Mouse (Mus musculus): ENCODE measurements around the gene E030018B13Rik. TPM values are rescaled to one million over a fixed set of nuclear protein-coding genes. Genes with fewer than 3 reads are reported as not detected.

Gene E030018B13Rik
- polyA plus RNA-seq, 1 experiment from 2014 or later = not detected

DNA sequence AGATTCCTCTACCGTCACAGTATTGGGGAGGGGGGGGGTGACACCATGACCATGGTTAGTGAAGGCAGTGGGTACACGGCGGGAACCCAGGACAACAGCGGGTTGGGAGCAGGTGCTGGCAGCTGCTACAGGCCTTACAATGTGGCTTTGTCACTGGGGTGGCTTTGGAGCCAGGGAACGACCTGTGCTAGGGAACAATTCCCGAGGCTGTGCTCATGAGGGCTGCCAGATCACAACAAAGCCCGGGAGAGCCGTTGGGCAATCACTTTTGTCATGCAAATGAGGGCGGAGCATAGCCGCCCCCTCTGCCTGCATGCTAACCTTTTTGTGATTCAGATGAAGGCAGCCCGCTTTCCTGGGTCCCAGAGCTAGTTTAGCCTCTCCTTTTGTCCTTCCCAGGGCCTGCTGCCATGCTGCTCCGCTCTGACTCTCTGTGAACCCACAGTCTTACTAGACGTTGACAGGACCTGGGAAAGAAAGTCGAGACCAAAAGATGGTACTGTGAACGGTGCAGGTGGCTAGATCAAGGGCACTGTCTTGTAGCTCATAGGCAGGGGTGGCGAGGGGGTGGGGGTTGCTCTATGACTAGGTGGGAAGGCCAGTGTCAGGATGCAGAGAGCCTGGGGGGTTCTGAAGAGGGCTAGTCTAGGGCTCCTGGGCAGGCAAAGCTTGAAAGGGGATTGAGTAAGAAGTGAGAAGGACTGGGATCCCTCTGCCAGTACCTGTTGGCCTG, 40.5 kb downstream of the E030018B13Rik start:
- Histone ChIP-seq H3K4me3 (no peak overlapping the region), H3K9me3 (no peaks in the 10 kb centered on the region), H3K27ac (replicated peaks) (no peak overlapping the region), H3K4me1 (peaks cover 17% of the 10 kb centered on the region), H3K27me3 (replicated peaks) (no peaks in the 10 kb centered on the region; the same call in 1 of the 2 replicates), H3K4me2 (no peak overlapping the region), H3K9ac (no peak overlapping the region), H3K36me3 (no peaks in the 10 kb centered on the region)
- no peak for ATAC-seq (ENCODE audit: extremely low read depth, insufficient number of reproducible peaks, low FRiP score, low TSS enrichment)
- WGBS = 30% methylated on average over 16 of the region's 16 CpGs

GRCm38 (mm10) chr7:63957872-63958640, 41.4 kb downstream of the E030018B13Rik start:
- Histone ChIP-seq H3K9me3 (no peaks in the 10 kb centered on the region), H3K4me3 (no peak overlapping the region), H3K9ac (no peak overlapping the region), H3K36me3 (no peaks in the 10 kb centered on the region), H3K27me3 (replicated peaks) (no peaks in the 10 kb centered on the region; the same call in 1 of the 2 replicates), H3K4me2 (no peak overlapping the region), H3K27ac (replicated peaks) (no peak overlapping the region), H3K4me1 (peaks cover 17% of the 10 kb centered on the region)
- WGBS = 83% methylated on average over 12 of the region's 12 CpGs
- no peak for ATAC-seq (ENCODE audit: extremely low read depth, insufficient number of reproducible peaks, low FRiP score, low TSS enrichment)

- no peak overlapping the region for H3K9ac ChIP-seq
- no peak overlapping the region for H3K4me3 ChIP-seq
- H3K36me3 ChIP-seq = no peaks in the 10 kb centered on the region
- WGBS = 68% methylated on average over 5 of the region's 5 CpGs
- no peaks in the 10 kb centered on the region for H3K9me3 ChIP-seq
- no peak overlapping the region for H3K4me2 ChIP-seq
- H3K27ac ChIP-seq (replicated peaks) = no peak overlapping the region
- 0 out of 2 replicates have a peak, but pooled peaks cover 9% of the 10 kb centered on the region for H3K4me1 ChIP-seq
- no peaks in the 10 kb centered on the region for H3K27me3 ChIP-seq (replicated peaks)
- no peak for ATAC-seq (ENCODE audit: extremely low read depth, insufficient number of reproducible peaks, low FRiP score, low TSS enrichment)
Measured at GRCm38 (mm10) chr7:63963632-63964031, 47.0 kb downstream of the E030018B13Rik start.

DNA sequence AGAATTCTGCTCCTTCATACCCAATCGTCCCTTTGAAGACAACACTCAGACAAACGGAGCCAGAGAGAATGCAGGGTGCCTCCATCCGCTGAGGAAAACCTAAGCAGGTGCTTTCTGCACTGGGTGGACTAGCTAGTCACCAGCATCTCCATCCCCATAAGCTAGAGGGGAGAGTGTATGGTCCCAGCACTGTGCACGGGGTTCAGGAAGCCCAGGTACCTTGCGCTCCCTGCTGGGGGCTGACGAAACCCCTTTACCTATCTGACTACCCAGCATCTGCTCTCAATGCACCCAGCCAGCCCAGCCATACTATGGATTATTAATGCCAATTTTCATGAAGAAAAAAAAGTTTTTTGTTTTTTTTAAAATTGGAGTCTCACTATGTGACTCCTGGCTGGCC, 47.5 kb downstream of the E030018B13Rik start:
- no peak for ATAC-seq (ENCODE audit: extremely low read depth, insufficient number of reproducible peaks, low FRiP score, low TSS enrichment)
- 69% methylated on average over 6 of the region's 6 CpGs for WGBS

GRCm38 (mm10) chr7:63965135-63965534, 48.5 kb downstream of the E030018B13Rik start:
- Histone ChIP-seq H3K4me3 (no peak overlapping the region), H3K27ac (replicated peaks) (peak overlapping the region; percentile 40), H3K4me1 (0 out of 2 replicates have a peak, but pooled peaks cover 9% of the 10 kb centered on the region), H3K36me3 (no peaks in the 10 kb centered on the region), H3K9ac (no peak overlapping the region), H3K27me3 (replicated peaks) (no peaks in the 10 kb centered on the region), H3K9me3 (no peaks in the 10 kb centered on the region), H3K4me2 (no peak overlapping the region)
- 67% methylated on average over 2 of the region's 2 CpGs for WGBS
- no peak for ATAC-seq (ENCODE audit: extremely low read depth, insufficient number of reproducible peaks, low FRiP score, low TSS enrichment)

More for the DNA sequence above, 47.5 kb downstream of the E030018B13Rik start:
- Histone ChIP-seq H3K4me2 (no peak overlapping the region), H3K4me1 (0 out of 2 replicates have a peak, but pooled peaks cover 9% of the 10 kb centered on the region), H3K27ac (replicated peaks) (no peak overlapping the region), H3K9me3 (no peaks in the 10 kb centered on the region), H3K9ac (no peak overlapping the region), H3K27me3 (replicated peaks) (no peaks in the 10 kb centered on the region), H3K36me3 (no peaks in the 10 kb centered on the region), H3K4me3 (no peak overlapping the region)

- ATAC-seq (ENCODE audit: extremely low read depth, insufficient number of reproducible peaks, low FRiP score, low TSS enrichment) = no peak
- Histone ChIP-seq H3K9ac (no peak overlapping the region), H3K9me3 (no peaks in the 10 kb centered on the region), H3K36me3 (no peaks in the 10 kb centered on the region), H3K27me3 (replicated peaks) (no peaks in the 10 kb centered on the region), H3K27ac (replicated peaks) (peak overlapping the region; percentile 40), H3K4me1 (0 out of 2 replicates have a peak, but pooled peaks cover 9% of the 10 kb centered on the region), H3K4me3 (no peak overlapping the region), H3K4me2 (no peak overlapping the region)
- WGBS = 59% methylated on average over 5 of the region's 5 CpGs
Measured at GRCm38 (mm10) chr7:63965635-63966418, 49.2 kb downstream of the E030018B13Rik start.

DNA sequence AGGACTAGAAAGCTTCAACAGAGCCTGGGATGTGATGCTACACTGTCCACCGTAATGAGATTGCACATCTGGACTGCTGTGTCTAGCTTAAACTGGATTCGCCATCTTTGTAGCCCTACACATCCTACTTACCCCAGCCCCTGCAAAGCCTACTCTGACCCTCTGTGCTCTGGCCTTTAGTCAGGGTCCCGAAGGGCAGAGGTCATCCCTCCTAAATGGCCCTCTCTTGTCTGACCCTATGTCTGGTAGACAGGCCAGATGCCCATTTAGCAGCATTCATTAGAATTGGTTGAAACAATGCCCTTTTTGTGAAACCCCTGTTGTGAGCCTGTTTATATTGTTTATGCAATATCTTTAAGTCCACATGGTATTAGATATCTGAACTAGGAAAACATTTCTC, 53.3 kb downstream of the E030018B13Rik start:
- Histone ChIP-seq H3K9me3 (no peaks in the 10 kb centered on the region), H3K4me2 (no peak overlapping the region), H3K27me3 (replicated peaks) (no peaks in the 10 kb centered on the region), H3K4me3 (no peak overlapping the region), H3K9ac (no peak overlapping the region), H3K4me1 (0 out of 2 replicates have a peak, but pooled peaks cover 9% of the 10 kb centered on the region), H3K36me3 (no peaks in the 10 kb centered on the region), H3K27ac (replicated peaks) (no peak overlapping the region)
- 75% methylated on average over 3 of the region's 3 CpGs for WGBS
- ATAC-seq (ENCODE audit: extremely low read depth, insufficient number of reproducible peaks, low FRiP score, low TSS enrichment) = no peak

Other genes starting within 250 kb of the E030018B13Rik start
- 16.0 and 16.6 TPM in 2 replicates for gene Klf13, start 22.1 kb downstream of the E030018B13Rik start, polyA plus RNA-seq (2015; fragmentation: Nextera tagmentation; extraction: Ambion mirVana)
- gene Trpm1, start 237.0 kb downstream of the E030018B13Rik start, polyA plus RNA-seq (2015; fragmentation: Nextera tagmentation; extraction: Ambion mirVana) = 0.16 TPM in 1 of 2 replicates, not detected in the other